Mouse (Mus musculus): ENCODE results near the gene Tcaf3.

Tcaf3 gene

GRCm38 (mm10) chr6:42597592-42597991 is at the start of gene Tcaf3:
Tcaf3 (minus strand) TSS chr6:42597692.
- DNase-seq, result no peak

- DNase-seq, result peak; percentile 95
Measured at GRCm38 (mm10) chr6:42644912-42645549, 47.5 kb upstream of the Tcaf3 start, which contains the start of gene Tcaf2. Tcaf2 (minus strand) TSS chr6:42645254.

GRCm38 (mm10) chr6:42634393-42634792 is 36.9 kb upstream of the Tcaf3 start:
- DNase-seq, result no peak

GRCm38 (mm10) chr6:42631395-42631794 is 33.9 kb upstream of the Tcaf3 start:
- no peak for DNase-seq

- DNase-seq, result no peak
Measured at GRCm38 (mm10) chr6:42616904-42617303, 19.4 kb upstream of the Tcaf3 start.

- DNase-seq, result no peak
Measured at GRCm38 (mm10) chr6:42612218-42612617, 14.7 kb upstream of the Tcaf3 start.

- peak; percentile 5 to 13 for DNase-seq
Measured at GRCm38 (mm10) chr6:42610954-42611522, 13.5 kb upstream of the Tcaf3 start.

- no peak for DNase-seq
Measured at GRCm38 (mm10) chr6:42593138-42593882, 4.2 kb downstream of the Tcaf3 start.

- DNase-seq, result no peak
Measured at GRCm38 (mm10) chr6:42586569-42586968, 10.9 kb downstream of the Tcaf3 start.

- DNase-seq, result peak; percentile 45 to 54
Measured at GRCm38 (mm10) chr6:42583488-42583872, 14.0 kb downstream of the Tcaf3 start.

GRCm38 (mm10) chr6:42582741-42583487 is 14.6 kb downstream of the Tcaf3 start:
- peak; percentile 17 to 32 for DNase-seq

- peak in 1 of 2 experiments; percentile 3 for DNase-seq
Measured at GRCm38 (mm10) chr6:42578678-42579077, 18.8 kb downstream of the Tcaf3 start.

GRCm38 (mm10) chr6:42577433-42577832 is 20.1 kb downstream of the Tcaf3 start:
- DNase-seq, result no peak

GRCm38 (mm10) chr6:42568205-42568604 is 29.3 kb downstream of the Tcaf3 start:
- no peak for DNase-seq

- DNase-seq, result no peak
Measured at GRCm38 (mm10) chr6:42566076-42566598, 31.4 kb downstream of the Tcaf3 start.

- no peak for DNase-seq
Measured at GRCm38 (mm10) chr6:42562280-42562679, 35.2 kb downstream of the Tcaf3 start.

- DNase-seq, result no peak
Measured at GRCm38 (mm10) chr6:42560885-42561284, 36.6 kb downstream of the Tcaf3 start.

- DNase-seq, result no peak
Measured at GRCm38 (mm10) chr6:42558641-42559040, 38.9 kb downstream of the Tcaf3 start.

- DNase-seq, result peak in 1 of 2 experiments; percentile 10
Measured at GRCm38 (mm10) chr6:42547461-42547860, 50.0 kb downstream of the Tcaf3 start, which contains the start of gene Olfr455. Olfr455 (minus strand) TSS chr6:42547587.

- DNase-seq, result no peak
Measured at GRCm38 (mm10) chr6:42546180-42546579, 51.3 kb downstream of the Tcaf3 start.

- DNase-seq, result no peak
Measured at GRCm38 (mm10) chr6:42545451-42545885, 52.0 kb downstream of the Tcaf3 start.

- DNase-seq, result no peak
Measured at GRCm38 (mm10) chr6:42544846-42545245, 52.6 kb downstream of the Tcaf3 start.

All from lung, adult 18-20 months (tissue).